8 mouse cellular contexts compared by ENCODE assay signal in the genomic region with DNA sequence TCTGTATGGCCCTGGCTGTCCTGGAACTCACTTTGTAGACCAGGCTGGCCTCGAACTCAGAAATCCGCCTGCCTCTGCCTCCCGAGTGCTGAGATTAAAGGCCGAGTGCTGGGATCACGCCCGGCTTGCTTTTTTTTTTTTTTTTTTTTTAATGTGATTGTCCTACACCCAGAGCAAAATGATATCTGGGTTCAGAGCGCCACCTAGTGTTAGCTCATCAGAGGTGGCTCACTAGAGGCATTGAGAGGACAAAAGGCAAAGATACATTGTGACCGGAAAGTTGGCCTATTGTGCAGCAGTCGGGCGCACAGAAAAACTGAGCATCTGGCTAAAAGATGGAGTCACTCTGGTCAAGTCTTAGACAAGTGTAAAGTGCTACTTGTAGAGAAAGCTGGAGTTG. TPM values are rescaled to one million over a fixed set of nuclear protein-coding genes. Genes with fewer than 3 reads are reported as not detected.
DNase-seq lines count a peak whose midpoint lies in the region; ATAC-seq and TF ChIP-seq lines count a peak whose summit lies in the region.

No protein-coding gene starts in this region.

- H3K27ac ChIP-seq in midbrain, postnatal 0 days (ENCODE audit: low read depth, low read length) = no peak overlapping the region

- peaks cover 15% of the 10 kb centered on the region; the same call in 1 of the 2 replicates for H3K36me3 ChIP-seq in midbrain, postnatal 0 days (ENCODE audit: insufficient read depth, low read length)
- no peaks in the 10 kb centered on the region; the same call in 1 of the 2 replicates for H3K36me3 ChIP-seq in splenic B cell, adult 2 months (ENCODE audit: control insufficient read depth, insufficient read depth, low read length, poor library complexity, severe bottlenecking)

- no peak overlapping the region for H3K4me3 ChIP-seq in midbrain, postnatal 0 days (ENCODE audit: low read depth, low read length)

- peak; percentile 61 for ATAC-seq in midbrain, postnatal 0 days (ENCODE audit: low FRiP score)

- WGBS in midbrain, postnatal 0 days = 19% methylated on average over 10 of the region's 10 CpGs

- H3K4me2 ChIP-seq in midbrain, postnatal 0 days (ENCODE audit: low read depth, low read length, poor library complexity, severe bottlenecking) = no peak overlapping the region

- DNase-seq in 3T3-L1 (ENCODE audit: low read depth, low spot score) (peak; percentile 94), liver (peak; percentile 85)
- DNase-seq in adrenal gland, adult (ENCODE audit: inconsistent age in 2 of 2, low spot score in 1 of 2) = peak; percentile 84 to 95
- DNase-seq in embryo, embryonic 10 days (ENCODE audit: low spot score) = peak; percentile 91
- peak; percentile 57 to 72 for DNase-seq in gastrocnemius, postnatal 36 days
- DNase-seq in kidney, adult 9 months = peak; percentile 92
- DNase-seq in midbrain, postnatal 0 days (ENCODE audit: low spot score) = peak; percentile 90
- peak; percentile 91 for DNase-seq in splenic B cell, adult 2 months (ENCODE audit: low read depth, low spot score)

- TF ChIP-seq CTCF in midbrain, postnatal 0 days (IDR thresholded peaks at IDR 0.05) = peak; percentile 82

- H3K4me1 ChIP-seq in midbrain, postnatal 0 days (ENCODE audit: insufficient read depth, low read length) = 0 out of 2 replicates have a peak, but pooled peaks cover 6% of the 10 kb centered on the region

- no peaks in the 10 kb centered on the region for H3K9me3 ChIP-seq in midbrain, postnatal 0 days (ENCODE audit: low read length)

- no peaks in the 10 kb centered on the region for H3K27me3 ChIP-seq in midbrain, postnatal 0 days (ENCODE audit: insufficient read depth, low read length)
- H3K27me3 ChIP-seq in splenic B cell, adult 2 months (ENCODE audit: control insufficient read depth, insufficient read depth, low read length, poor library complexity, severe bottlenecking) = no peaks in the 10 kb centered on the region

- intact Hi-C loops in gastrocnemius, postnatal 36 days (cut with DNase I) = loop anchor here (1.0 to 5.0 kb wide), 3 partner anchors 109 to 266 kb away; partner anchors contain the start of gene Ggt5

- H3K9ac ChIP-seq in midbrain, postnatal 0 days (replicated peaks; ENCODE audit: low read length, poor library complexity, severe bottlenecking) = no peak overlapping the region

RNA-seq across cellular contexts. Expression of gene Mif, which starts 6.6 kb away (rescaled TPM):
- 100 to 1,000 TPM; 135 to 144 TPM for total RNA-seq in gastrocnemius, postnatal 36 days (2021)
- total RNA-seq in midbrain, postnatal 0 days (2014; rRNA removed) = 736 and 976 TPM in 2 replicates
- polyA plus RNA-seq in midbrain, postnatal 0 days (2015; fragmentation: Nextera tagmentation; extraction: Ambion mirVana) = 1,685 and 1,800 TPM in 2 replicates

RNA-seq across cellular contexts. Expression of gene Gstt2, which starts 16.2 kb away (rescaled TPM):
- 1 to 10 TPM; 3.6 to 4.7 TPM for total RNA-seq in gastrocnemius, postnatal 36 days (2021)
- total RNA-seq in midbrain, postnatal 0 days (2014; rRNA removed) = 2.0 and 5.5 TPM in 2 replicates
- 7.7 and 10.7 TPM in 2 replicates for polyA plus RNA-seq in midbrain, postnatal 0 days (2015; fragmentation: Nextera tagmentation; extraction: Ambion mirVana)

RNA-seq across cellular contexts. Expression of gene Gstt4, which starts 31.1 kb away (rescaled TPM):
- not detected for total RNA-seq in gastrocnemius, postnatal 36 days (2021)
- not detected in 2 replicates for total RNA-seq in midbrain, postnatal 0 days (2014; rRNA removed)
- not detected in 2 replicates for polyA plus RNA-seq in midbrain, postnatal 0 days (2015; fragmentation: Nextera tagmentation; extraction: Ambion mirVana)

RNA-seq across cellular contexts. Expression of gene Derl3, which starts 39.8 kb away (rescaled TPM):
- not detected for total RNA-seq in gastrocnemius, postnatal 36 days (2021)
- total RNA-seq in midbrain, postnatal 0 days (2014; rRNA removed) = 0.80 and 1.4 TPM in 2 replicates
- polyA plus RNA-seq in midbrain, postnatal 0 days (2015; fragmentation: Nextera tagmentation; extraction: Ambion mirVana) = 0.58 and 1.4 TPM in 2 replicates

RNA-seq across cellular contexts. Expression of gene Gstt1, which starts 55.1 kb away (rescaled TPM):
- 1 to 10 TPM; 4.4 to 5.6 TPM for total RNA-seq in gastrocnemius, postnatal 36 days (2021)
- total RNA-seq in midbrain, postnatal 0 days (2014; rRNA removed) = 22.6 and 37.1 TPM in 2 replicates
- 21.4 and 26.2 TPM in 2 replicates for polyA plus RNA-seq in midbrain, postnatal 0 days (2015; fragmentation: Nextera tagmentation; extraction: Ambion mirVana)
